Mouse (Mus musculus) urinary bladder, postnatal 4 days (tissue): ENCODE measurements around the gene Xylt1.

ENCODE experiments used
- DNase-seq, 2 experiments: peaks; one replicate each; pipeline ENCODE4 v3.0.0; 2021 to 2022; ENCODE audit warnings: low spot score in 2 of 2

Gene Xylt1

GRCm38 (mm10) chr7:117563939-117564499, 183.2 kb downstream of the Xylt1 start:
- DNase-seq, result no peak

- DNase-seq, result no peak
Observed at GRCm38 (mm10) chr7:117564627-117565026, 183.8 kb downstream of the Xylt1 start.

- DNase-seq, result no peak
Observed at GRCm38 (mm10) chr7:117566115-117566514, 185.3 kb downstream of the Xylt1 start.

- DNase-seq, result no peak
Observed at GRCm38 (mm10) chr7:117566833-117567232, 186.1 kb downstream of the Xylt1 start.

- DNase-seq, result no peak
Observed at GRCm38 (mm10) chr7:117567252-117567651, 186.5 kb downstream of the Xylt1 start.

- DNase-seq, result no peak
Observed at GRCm38 (mm10) chr7:117567653-117568340, 187.0 kb downstream of the Xylt1 start.

GRCm38 (mm10) chr7:117571131-117571530, 190.4 kb downstream of the Xylt1 start:
- DNase-seq, result no peak

GRCm38 (mm10) chr7:117571713-117572112, 190.9 kb downstream of the Xylt1 start:
- no peak for DNase-seq

GRCm38 (mm10) chr7:117573170-117573569, 192.4 kb downstream of the Xylt1 start:
- no peak for DNase-seq

GRCm38 (mm10) chr7:117575417-117575816, 194.6 kb downstream of the Xylt1 start:
- DNase-seq, result no peak

GRCm38 (mm10) chr7:117577035-117577434, 196.3 kb downstream of the Xylt1 start:
- DNase-seq, result no peak

GRCm38 (mm10) chr7:117585164-117585563, 204.4 kb downstream of the Xylt1 start:
- DNase-seq, result no peak

- no peak for DNase-seq
Observed at GRCm38 (mm10) chr7:117586811-117587210, 206.0 kb downstream of the Xylt1 start.

GRCm38 (mm10) chr7:117587234-117587929, 206.6 kb downstream of the Xylt1 start:
- DNase-seq, result no peak

GRCm38 (mm10) chr7:117588426-117588825, 207.6 kb downstream of the Xylt1 start:
- no peak for DNase-seq

GRCm38 (mm10) chr7:117589359-117589758, 208.6 kb downstream of the Xylt1 start:
- DNase-seq, result no peak

GRCm38 (mm10) chr7:117589820-117590219, 209.0 kb downstream of the Xylt1 start:
- no peak for DNase-seq

- no peak for DNase-seq
Observed at GRCm38 (mm10) chr7:117594191-117594590, 213.4 kb downstream of the Xylt1 start.

GRCm38 (mm10) chr7:117595029-117595695, 214.4 kb downstream of the Xylt1 start:
- no peak for DNase-seq

- DNase-seq, result no peak
Observed at GRCm38 (mm10) chr7:117600443-117600842, 219.7 kb downstream of the Xylt1 start.

- no peak for DNase-seq
Observed at GRCm38 (mm10) chr7:117610439-117610838, 229.7 kb downstream of the Xylt1 start.

GRCm38 (mm10) chr7:117612788-117613473, 232.2 kb downstream of the Xylt1 start:
- no peak for DNase-seq
